Mouse (Mus musculus) NIH3T3 (cell line): ENCODE data around the gene Mapkapk3.
"Not testable (repeated sequence)": the region's sequence is repeated elsewhere in the genome, so short reads cannot be mapped to it uniquely, and the experiment has no call there.

Experiments used
- DNase-seq: peaks from one replicate; pipeline ENCODE4 v3.0.0-alpha.2; 2012; ENCODE audit warnings: low read depth

Mapkapk3 gene

GRCm38 (mm10) chr9:107307099-107307872, 17.6 kb upstream of the Mapkapk3 start:
- no peak for DNase-seq

GRCm38 (mm10) chr9:107306673-107307072, 17.0 kb upstream of the Mapkapk3 start:
- DNase-seq: not testable (repeated sequence)

GRCm38 (mm10) chr9:107305601-107306542, 16.2 kb upstream of the Mapkapk3 start:
- DNase-seq: peak; percentile 59

- no peak for DNase-seq
Measured at GRCm38 (mm10) chr9:107305012-107305411, 15.3 kb upstream of the Mapkapk3 start.

- no peak for DNase-seq
Measured at GRCm38 (mm10) chr9:107304383-107304782, 14.7 kb upstream of the Mapkapk3 start.

GRCm38 (mm10) chr9:107303900-107304299, 14.2 kb upstream of the Mapkapk3 start:
- DNase-seq: no peak

- peak; percentile 75 for DNase-seq
Measured at GRCm38 (mm10) chr9:107303121-107303820, 13.6 kb upstream of the Mapkapk3 start.

- DNase-seq: no peak
Measured at GRCm38 (mm10) chr9:107302592-107302991, 12.9 kb upstream of the Mapkapk3 start.

GRCm38 (mm10) chr9:107301554-107302331, 12.1 kb upstream of the Mapkapk3 start:
- no peak for DNase-seq

GRCm38 (mm10) chr9:107300224-107300973, 10.7 kb upstream of the Mapkapk3 start:
- DNase-seq: no peak

- DNase-seq: no peak
Measured at GRCm38 (mm10) chr9:107299783-107300182, 10.1 kb upstream of the Mapkapk3 start.

- no peak for DNase-seq
Measured at GRCm38 (mm10) chr9:107298876-107299275, 9.2 kb upstream of the Mapkapk3 start.

- no peak for DNase-seq
Measured at GRCm38 (mm10) chr9:107298059-107298780, 8.5 kb upstream of the Mapkapk3 start.

- no peak for DNase-seq
Measured at GRCm38 (mm10) chr9:107297658-107298057, 8.0 kb upstream of the Mapkapk3 start.

- DNase-seq: no peak
Measured at GRCm38 (mm10) chr9:107297059-107297458, 7.4 kb upstream of the Mapkapk3 start.

GRCm38 (mm10) chr9:107296501-107296965, 6.9 kb upstream of the Mapkapk3 start:
- peak; percentile 94 for DNase-seq

- peak; percentile 56 for DNase-seq
Measured at GRCm38 (mm10) chr9:107296041-107296440, 6.4 kb upstream of the Mapkapk3 start.

GRCm38 (mm10) chr9:107296016-107296040, 6.2 kb upstream of the Mapkapk3 start, which contains the start of gene Cish:
Gene Cish, plus strand, starts transcription at chr9:107296026.
- no peak for DNase-seq

- peak; percentile 76 for DNase-seq
Measured at GRCm38 (mm10) chr9:107295616-107296015, 5.9 kb upstream of the Mapkapk3 start.

GRCm38 (mm10) chr9:107294249-107294648, 4.6 kb upstream of the Mapkapk3 start:
- DNase-seq: peak; percentile 90

GRCm38 (mm10) chr9:107290897-107291296, 1.2 kb upstream of the Mapkapk3 start:
- peak; percentile 82 for DNase-seq
